Mouse (Mus musculus) forebrain, postnatal 0 days (tissue): Measurements from ENCODE around the gene Wfdc1. TPM values are rescaled to one million over a fixed set of nuclear protein-coding genes. Genes with fewer than 3 reads are reported as not detected.
A peak's percentile ranks its signal among the peaks of the same experiment; 100 is the strongest.

ENCODE experiments used
- ATAC-seq: fragments of 200-750 bp; cut with Nextera tagmentation; 2 replicates; pipeline ENCODE4 v1.8.0; 2017; ENCODE audit warnings: mild to moderate bottlenecking, moderate library complexity
- DNase-seq: peaks from one replicate; pipeline ENCODE4 v3.0.0-alpha.2; 2015
- H3K27ac ChIP-seq: fragments of 300-500 bp; sonication (generic); 2 replicates; pipeline ENCODE4 v1.5.1; 2014; ENCODE audit warnings: low read depth, mild to moderate bottlenecking, antibody characterized with exemption, low read length, moderate library complexity, mixed read lengths
- H3K27me3 ChIP-seq: fragments of 300-500 bp; sonication (generic); 2 replicates; pipeline ENCODE4 v1.6.1; 2014; ENCODE audit warnings: mild to moderate bottlenecking, low read length, mixed read lengths; ENCODE audit not compliant: insufficient read depth
- H3K36me3 ChIP-seq: fragments of 300-500 bp; sonication (generic); 2 replicates; pipeline ENCODE4 v1.6.1; 2014; ENCODE audit warnings: mild to moderate bottlenecking, moderate library complexity; ENCODE audit not compliant: insufficient read depth
- H3K4me1 ChIP-seq: fragments of 300-500 bp; sonication (generic); 2 replicates; pipeline ENCODE4 v1.6.1; 2014; ENCODE audit warnings: antibody characterized with exemption; ENCODE audit not compliant: insufficient read depth
- H3K4me2 ChIP-seq: fragments of 300-500 bp; sonication (generic); 2 replicates; pipeline ENCODE4 v1.6.1; 2014; ENCODE audit warnings: low read depth, mild to moderate bottlenecking, moderate library complexity
- H3K4me3 ChIP-seq: fragments of 300-500 bp; sonication (generic); 2 replicates; pipeline ENCODE4 v1.5.1; 2014; ENCODE audit warnings: low read depth, low read length, mixed read lengths
- H3K9ac ChIP-seq: fragments of 300-500 bp; sonication (generic); 2 replicates; pipeline ENCODE4 v1.6.1; 2014; ENCODE audit warnings: mild to moderate bottlenecking
- H3K9me3 ChIP-seq: fragments of 300-500 bp; sonication (generic); 2 replicates; pipeline ENCODE4 v1.6.1; 2016; ENCODE audit warnings: low read length
- CTCF ChIP-seq: sonication (generic); IDR thresholded peaks from 2 replicates; pipeline ENCODE4 v1.5.1; 2016; ENCODE audit warnings: antibody characterized with exemption, control low read depth, low read depth
- WGBS: fragments of 180-500 bp; shearing (Covaris S2); extraction: QIAGEN DNeasy Blood & Tissue Kit; methylation state at CpG from one replicate; pipeline ENCODE4 v1.1.7; 2014; 5-methylcytosine and 5-hydroxymethylcytosine counted together
- polyA plus RNA-seq: library from polyadenylated mRNA; unstranded; fragments of >200 nt; fragmentation: Nextera tagmentation; extraction: Ambion mirVana; gene quantifications from 2 replicates; pipeline ENCODE4 v1.2.1, GENCODE M21; 2015
- total RNA-seq: library from RNA; depleted of rRNA; stranded (reverse); fragments of >200 nt; gene quantifications from 2 replicates; pipeline ENCODE4 v1.2.3, GENCODE M21; 2014

The Wfdc1 gene
- total and polyA plus RNA-seq, 2 experiments from 2014 or later, result 8.6 to 9.0 TPM

DNA sequence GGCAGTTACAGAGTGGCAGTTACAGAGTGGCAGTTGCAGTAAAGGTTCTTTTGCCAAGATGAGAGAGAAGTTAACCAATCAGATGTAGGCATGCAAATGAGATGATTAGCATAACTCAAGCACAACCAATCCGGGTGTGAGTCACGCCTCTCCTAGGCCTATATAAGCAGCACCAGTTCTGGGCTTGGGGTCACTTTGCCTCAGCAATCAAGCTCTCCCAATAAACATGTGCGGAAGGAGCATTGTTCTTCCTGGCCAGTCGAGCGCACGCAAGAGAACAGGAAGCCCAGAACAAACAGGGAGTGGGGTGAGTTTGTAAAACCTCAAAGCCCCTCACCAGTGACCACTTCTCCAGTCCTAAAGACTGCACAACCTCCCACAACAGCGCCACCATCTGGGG, 19.3 kb upstream of the Wfdc1 start:
- Histone ChIP-seq H3K4me1 (no peaks in the 10 kb centered on the region), H3K4me3 (no peak overlapping the region), H3K9me3 (no peaks in the 10 kb centered on the region), H3K9ac (no peak overlapping the region), H3K27ac (no peak overlapping the region), H3K36me3 (no peaks in the 10 kb centered on the region), H3K27me3 (no peaks in the 10 kb centered on the region), H3K4me2 (no peak overlapping the region)
- no peak for DNase-seq
- 83% methylated on average over 7 of the region's 7 CpGs for WGBS
- TF ChIP-seq CTCF, result no peak
- ATAC-seq, result no peak

DNA sequence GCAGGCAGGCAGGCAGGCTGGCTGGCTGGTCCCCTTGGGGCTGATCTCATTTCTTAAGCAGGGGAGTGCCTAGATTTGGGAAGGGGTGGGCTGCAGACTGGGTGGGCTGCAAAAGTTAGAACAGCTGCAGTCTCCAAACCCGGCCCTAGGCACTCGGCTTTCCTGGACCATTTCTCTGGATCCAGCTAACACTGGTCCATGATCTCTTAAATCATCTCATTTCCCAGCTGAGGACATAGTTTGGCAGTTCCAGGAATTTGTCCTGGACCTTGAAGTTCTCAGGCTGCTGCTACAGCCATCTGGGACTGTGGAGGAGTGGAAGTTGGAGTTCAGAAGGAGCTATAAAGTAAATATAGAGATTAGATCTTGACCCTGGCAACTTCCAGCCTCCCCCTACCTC, 14.8 kb upstream of the Wfdc1 start:
- no peak overlapping the region for H3K9ac ChIP-seq
- WGBS, result 77% methylated on average over 2 of the region's 2 CpGs
- H3K4me1 ChIP-seq, result no peaks in the 10 kb centered on the region
- H3K9me3 ChIP-seq, result no peaks in the 10 kb centered on the region
- H3K4me3 ChIP-seq, result no peak overlapping the region
- H3K36me3 ChIP-seq, result no peaks in the 10 kb centered on the region
- DNase-seq (no peak), ATAC-seq (no peak)
- no peaks in the 10 kb centered on the region for H3K27me3 ChIP-seq
- no peak overlapping the region for H3K27ac ChIP-seq
- TF ChIP-seq CTCF, result no peak
- H3K4me2 ChIP-seq, result no peak overlapping the region

DNA sequence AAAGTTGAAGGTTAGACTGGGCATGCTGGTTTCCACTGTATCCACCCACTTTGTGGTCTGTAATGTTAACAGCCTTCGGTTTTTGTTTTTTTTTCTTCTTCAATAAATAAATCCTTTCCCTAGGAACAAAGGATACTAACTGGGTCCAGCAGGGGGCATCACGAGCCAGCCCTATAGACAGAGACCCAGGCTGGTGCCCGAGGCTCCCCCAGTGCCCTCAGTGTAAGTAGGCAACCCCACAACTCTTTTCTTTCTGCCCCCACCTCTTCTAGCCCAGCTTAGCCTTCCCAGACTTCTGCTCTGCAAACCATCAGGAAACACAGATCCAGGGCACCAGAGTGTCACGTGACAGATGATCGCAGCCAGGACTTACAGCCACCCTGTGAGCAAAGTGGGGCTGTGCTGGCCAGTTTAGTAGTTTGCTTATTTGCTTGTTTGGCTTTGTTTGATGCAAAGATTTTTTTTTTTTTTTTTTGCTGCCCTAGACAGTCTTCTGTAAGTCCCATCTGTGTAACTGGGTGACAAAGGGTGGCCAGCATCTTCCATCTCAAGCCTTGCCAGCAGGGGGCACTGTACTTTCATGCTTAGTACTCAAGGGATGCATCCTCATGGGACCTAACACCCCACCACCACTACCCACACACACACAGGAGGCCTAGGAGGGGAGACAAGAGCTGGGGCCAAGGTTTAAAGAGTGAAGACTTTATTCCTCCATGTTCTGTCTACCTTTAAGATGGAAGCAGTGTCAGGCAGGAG, 9.3 kb upstream of the Wfdc1 start:
- no peaks in the 10 kb centered on the region for H3K27me3 ChIP-seq
- H3K36me3 ChIP-seq, result no peaks in the 10 kb centered on the region
- WGBS, result 56% methylated on average over 5 of the region's 5 CpGs
- DNase-seq (no peak), ATAC-seq (no peak)
- no peak overlapping the region for H3K27ac ChIP-seq
- no peaks in the 10 kb centered on the region for H3K4me1 ChIP-seq
- TF ChIP-seq CTCF, result peak; percentile 36
- no peak overlapping the region for H3K4me2 ChIP-seq
- H3K9ac ChIP-seq, result no peak overlapping the region
- no peaks in the 10 kb centered on the region for H3K9me3 ChIP-seq
- no peak overlapping the region for H3K4me3 ChIP-seq

DNA sequence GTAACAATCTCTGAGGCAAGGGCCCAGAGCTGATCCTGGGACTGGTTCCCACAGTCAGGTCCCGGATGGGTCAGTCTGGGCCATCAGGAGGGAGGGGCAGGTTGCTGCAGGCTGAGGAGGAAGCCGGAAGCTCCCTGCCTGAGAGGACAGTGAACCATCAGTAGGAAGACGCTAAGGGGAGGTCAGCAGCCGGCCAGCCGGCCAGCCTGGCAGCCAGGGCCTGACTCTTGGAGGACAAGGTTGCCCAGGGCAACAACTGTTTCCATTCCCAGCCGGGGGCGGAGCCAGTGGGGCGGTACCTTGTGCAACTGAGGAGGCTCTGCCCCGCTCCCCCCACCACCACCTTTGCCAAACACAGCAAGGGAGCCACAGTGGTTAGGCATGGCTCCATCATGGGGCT, 5.1 kb upstream of the Wfdc1 start:
- H3K4me3 ChIP-seq, result no peak overlapping the region
- H3K4me1 ChIP-seq, result no peaks in the 10 kb centered on the region
- H3K36me3 ChIP-seq, result no peaks in the 10 kb centered on the region
- DNase-seq (peak; percentile 13), ATAC-seq (peak; percentile 65)
- no peak for TF ChIP-seq CTCF
- WGBS, result 9% methylated on average over 9 of the region's 9 CpGs
- no peak overlapping the region for H3K4me2 ChIP-seq
- H3K9me3 ChIP-seq, result no peaks in the 10 kb centered on the region
- no peaks in the 10 kb centered on the region for H3K27me3 ChIP-seq
- H3K9ac ChIP-seq, result no peak overlapping the region
- no peak overlapping the region for H3K27ac ChIP-seq

DNA sequence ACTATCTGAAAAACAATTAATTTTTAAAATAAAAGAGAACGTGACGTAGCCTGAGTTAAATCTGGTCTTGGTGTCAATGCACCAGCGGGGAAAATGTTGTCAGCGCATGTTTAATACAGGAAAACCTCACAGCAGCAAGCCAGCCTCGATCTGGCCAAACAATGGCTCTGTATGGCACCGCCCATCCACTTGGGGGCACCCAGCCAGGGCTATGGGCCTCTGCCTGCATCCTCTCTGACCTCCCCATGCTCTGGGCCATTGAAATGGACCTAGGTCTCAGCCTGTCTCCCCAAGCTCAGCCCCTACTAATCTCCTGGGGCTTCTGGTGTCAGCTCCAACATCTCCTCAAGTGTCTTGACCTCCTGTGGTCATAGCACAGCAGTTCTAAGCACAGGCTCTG, 4.3 kb upstream of the Wfdc1 start:
- H3K27ac ChIP-seq, result no peak overlapping the region
- no peaks in the 10 kb centered on the region for H3K4me1 ChIP-seq
- TF ChIP-seq CTCF, result no peak
- H3K4me2 ChIP-seq, result no peak overlapping the region
- ATAC-seq, result no peak
- no peaks in the 10 kb centered on the region for H3K27me3 ChIP-seq
- H3K4me3 ChIP-seq, result no peak overlapping the region
- no peaks in the 10 kb centered on the region for H3K9me3 ChIP-seq
- H3K36me3 ChIP-seq, result no peaks in the 10 kb centered on the region
- no peak for DNase-seq
- no peak overlapping the region for H3K9ac ChIP-seq
- 60% methylated on average over 6 of the region's 6 CpGs for WGBS

DNA sequence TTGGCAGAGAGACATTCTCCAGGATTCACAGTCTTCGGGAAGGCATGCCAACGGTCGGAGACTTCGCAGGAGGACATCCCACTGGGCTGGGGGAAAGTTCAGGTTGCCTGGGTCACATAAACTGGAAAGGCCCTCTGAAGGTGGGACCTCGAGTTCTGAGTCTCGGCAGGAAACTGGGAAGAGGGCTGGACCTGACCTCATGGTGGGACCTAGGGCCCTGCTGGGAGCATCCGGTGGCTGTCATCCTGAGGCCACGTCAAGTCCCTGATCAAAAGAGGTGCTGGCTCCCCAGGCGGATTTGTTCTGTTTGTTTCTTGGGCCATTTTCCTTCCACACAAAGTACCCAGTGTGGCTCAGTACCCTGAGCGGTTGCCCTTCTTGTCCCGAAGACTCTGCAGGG, 2.7 kb upstream of the Wfdc1 start:
- Histone ChIP-seq H3K9me3 (no peaks in the 10 kb centered on the region), H3K9ac (no peak overlapping the region), H3K27ac (no peak overlapping the region), H3K27me3 (no peaks in the 10 kb centered on the region), H3K36me3 (no peaks in the 10 kb centered on the region), H3K4me1 (no peaks in the 10 kb centered on the region), H3K4me3 (no peak overlapping the region), H3K4me2 (no peak overlapping the region)
- no peak for DNase-seq
- no peak for TF ChIP-seq CTCF
- ATAC-seq, result no peak
- WGBS, result 80% methylated on average over 11 of the region's 11 CpGs

DNA sequence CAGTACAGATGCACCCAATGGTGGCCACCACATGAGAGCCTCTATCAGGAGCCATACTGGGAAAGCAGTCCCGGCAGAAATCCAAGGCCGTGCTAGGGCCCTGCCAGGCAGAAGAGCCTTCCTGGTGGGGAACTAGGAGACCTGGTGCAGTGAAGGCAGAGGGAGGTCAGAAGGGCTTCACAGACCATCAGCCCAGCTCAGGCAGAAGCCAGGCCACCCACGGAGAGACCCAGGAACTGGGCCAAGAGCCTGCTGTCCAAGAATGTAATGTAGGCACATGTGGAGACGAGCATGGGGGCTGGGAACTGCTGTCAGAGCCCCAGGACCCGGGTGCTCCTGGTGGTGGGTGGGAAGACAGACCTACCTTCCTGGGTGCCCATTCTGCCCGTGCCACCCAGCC, 895 bp upstream of the Wfdc1 start:
- Histone ChIP-seq H3K9ac (no peak overlapping the region), H3K4me2 (no peak overlapping the region), H3K27ac (no peak overlapping the region), H3K36me3 (no peaks in the 10 kb centered on the region), H3K4me1 (no peaks in the 10 kb centered on the region), H3K4me3 (no peak overlapping the region), H3K9me3 (no peaks in the 10 kb centered on the region), H3K27me3 (no peaks in the 10 kb centered on the region)
- ATAC-seq, result no peak
- WGBS, result 73% methylated on average over 6 of the region's 6 CpGs
- no peak for TF ChIP-seq CTCF
- no peak for DNase-seq

DNA sequence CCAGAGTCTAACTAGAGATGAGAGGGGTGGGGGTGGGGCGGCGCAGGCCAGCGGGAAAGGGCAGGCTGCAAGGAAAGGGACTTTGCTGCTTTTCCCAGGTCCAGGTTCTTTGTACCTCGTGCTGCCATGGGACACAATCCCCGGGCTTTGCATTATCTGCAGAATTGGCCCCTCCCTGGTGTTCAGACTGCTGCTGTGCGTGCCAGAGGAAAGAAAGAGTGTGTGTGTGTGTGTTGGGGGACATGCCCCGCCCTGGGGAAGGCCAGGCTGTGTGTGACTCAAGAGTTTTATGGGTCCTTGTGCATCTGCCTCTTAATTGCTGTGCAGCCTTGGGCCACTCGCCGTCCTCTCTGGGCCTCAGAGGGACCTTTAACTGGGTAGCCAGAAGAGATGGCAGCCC, 2.3 kb downstream of the Wfdc1 start:
- H3K9me3 ChIP-seq, result no peaks in the 10 kb centered on the region
- H3K4me1 ChIP-seq, result no peaks in the 10 kb centered on the region
- ATAC-seq, result no peak
- no peaks in the 10 kb centered on the region for H3K27me3 ChIP-seq
- H3K4me2 ChIP-seq, result no peak overlapping the region
- H3K4me3 ChIP-seq, result no peak overlapping the region
- H3K9ac ChIP-seq, result no peak overlapping the region
- DNase-seq, result no peak
- no peak overlapping the region for H3K27ac ChIP-seq
- TF ChIP-seq CTCF, result no peak
- WGBS, result 59% methylated on average over 9 of the region's 9 CpGs
- no peaks in the 10 kb centered on the region for H3K36me3 ChIP-seq
